Mouse (Mus musculus): ENCODE data around the gene Osbpl3. TPM values are rescaled to one million over a fixed set of nuclear protein-coding genes. Genes with fewer than 3 reads are reported as not detected.

Gene Osbpl3
- polyA plus RNA-seq, 1 experiment from 2014 or later: 6.4 TPM

DNA sequence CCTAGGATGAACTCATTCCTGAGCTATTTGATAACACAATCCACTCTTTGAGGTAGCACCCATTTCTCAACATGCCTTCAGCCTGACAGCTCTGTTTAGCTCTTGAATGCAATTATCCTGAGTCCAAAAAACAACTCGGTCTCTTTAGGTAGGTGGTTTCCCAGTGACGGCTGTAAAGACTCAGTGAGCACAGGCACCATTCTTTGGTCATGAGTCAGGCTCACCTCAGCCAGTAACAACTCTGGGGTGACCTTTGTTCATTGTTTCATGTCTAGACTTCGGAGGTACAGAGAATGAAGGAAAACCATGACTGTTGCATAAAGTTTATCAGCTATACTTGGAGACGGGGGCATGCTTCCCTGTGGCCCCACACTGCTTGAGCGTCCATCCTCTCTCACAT, 65.7 kb downstream of the Osbpl3 start:
- 51% methylated on average over 5 of the region's 5 CpGs for WGBS
- Histone ChIP-seq H3K27me3 (ENCODE audit: control insufficient read depth, insufficient read depth, low read depth, low read length) (no peaks in the 10 kb centered on the region), H3K4me3 (ENCODE audit: low read length) (no peak overlapping the region), H3K9me3 (ENCODE audit: control insufficient read depth, low read length) (no peaks in the 10 kb centered on the region), H3K4me2 (ENCODE audit: low read depth, low read length) (no peak overlapping the region), H3K9ac (ENCODE audit: low read length) (no peak overlapping the region), H3K27ac (ENCODE audit: low read length) (no peak overlapping the region), H3K4me1 (replicated peaks; ENCODE audit: control insufficient read depth, insufficient read depth, low read length) (no peaks in the 10 kb centered on the region), H3K36me3 (ENCODE audit: control insufficient read depth, insufficient read depth, low read length) (no peaks in the 10 kb centered on the region)
- ATAC-seq (ENCODE audit: low read depth): no peak

- 37% methylated on average over 5 of the region's 5 CpGs for WGBS
- no peak overlapping the region for H3K4me3 ChIP-seq (ENCODE audit: low read length)
- no peaks in the 10 kb centered on the region for H3K4me1 ChIP-seq (replicated peaks; ENCODE audit: control insufficient read depth, insufficient read depth, low read length)
- no peak for ATAC-seq (ENCODE audit: low read depth)
- H3K36me3 ChIP-seq (ENCODE audit: control insufficient read depth, insufficient read depth, low read length): no peaks in the 10 kb centered on the region
- H3K9me3 ChIP-seq (ENCODE audit: control insufficient read depth, low read length): no peaks in the 10 kb centered on the region
- H3K4me2 ChIP-seq (ENCODE audit: low read depth, low read length): no peak overlapping the region
- no peak overlapping the region for H3K27ac ChIP-seq (ENCODE audit: low read length)
- no peaks in the 10 kb centered on the region for H3K27me3 ChIP-seq (ENCODE audit: control insufficient read depth, insufficient read depth, low read depth, low read length)
- H3K9ac ChIP-seq (ENCODE audit: low read length): no peak overlapping the region
These were observed 68.4 kb downstream of the Osbpl3 start for GRCm38 (mm10) chr6:50387629-50388028.

DNA sequence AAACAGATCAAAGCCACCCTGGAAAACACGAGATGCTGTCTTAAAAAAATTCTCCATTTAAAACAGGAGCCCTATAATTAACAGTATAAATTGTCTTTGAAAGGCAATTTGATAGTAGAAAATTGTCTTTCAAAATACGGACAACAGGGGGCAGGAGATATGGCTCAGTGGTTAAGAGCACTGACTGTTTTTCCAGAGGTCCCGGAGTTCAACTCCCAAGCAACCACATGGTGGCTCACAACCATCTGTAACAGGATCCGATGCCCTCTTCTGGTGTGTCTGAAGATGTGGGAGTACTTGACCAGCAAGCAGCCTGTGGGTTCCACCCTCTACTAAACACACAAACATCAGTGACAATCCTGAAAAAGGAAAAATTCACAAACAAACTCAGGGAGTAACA, 69.5 kb downstream of the Osbpl3 start:
- peaks cover 7% of the 10 kb centered on the region; the same call in 1 of the 2 replicates for H3K4me1 ChIP-seq (replicated peaks; ENCODE audit: control insufficient read depth, insufficient read depth, low read length)
- 83% methylated on average over 4 of the region's 4 CpGs for WGBS
- H3K4me2 ChIP-seq (ENCODE audit: low read depth, low read length): no peak overlapping the region
- H3K4me3 ChIP-seq (ENCODE audit: low read length): no peak overlapping the region
- H3K36me3 ChIP-seq (ENCODE audit: control insufficient read depth, insufficient read depth, low read length): no peaks in the 10 kb centered on the region
- H3K27me3 ChIP-seq (ENCODE audit: control insufficient read depth, insufficient read depth, low read depth, low read length): no peaks in the 10 kb centered on the region
- ATAC-seq (ENCODE audit: low read depth): no peak
- no peaks in the 10 kb centered on the region for H3K9me3 ChIP-seq (ENCODE audit: control insufficient read depth, low read length)
- H3K9ac ChIP-seq (ENCODE audit: low read length): no peak overlapping the region
- H3K27ac ChIP-seq (ENCODE audit: low read length): no peak overlapping the region

- WGBS: 84% methylated on average over 8 of the region's 8 CpGs
- ATAC-seq (ENCODE audit: low read depth): no peak
- Histone ChIP-seq H3K36me3 (ENCODE audit: control insufficient read depth, insufficient read depth, low read length) (no peaks in the 10 kb centered on the region), H3K4me2 (ENCODE audit: low read depth, low read length) (no peak overlapping the region), H3K9me3 (ENCODE audit: control insufficient read depth, low read length) (no peaks in the 10 kb centered on the region), H3K4me1 (replicated peaks; ENCODE audit: control insufficient read depth, insufficient read depth, low read length) (peaks cover 11% of the 10 kb centered on the region; the same call in 1 of the 2 replicates), H3K9ac (ENCODE audit: low read length) (no peak overlapping the region), H3K27me3 (ENCODE audit: control insufficient read depth, insufficient read depth, low read depth, low read length) (no peaks in the 10 kb centered on the region), H3K4me3 (ENCODE audit: low read length) (no peak overlapping the region), H3K27ac (ENCODE audit: low read length) (no peak overlapping the region)
These were observed 70.5 kb downstream of the Osbpl3 start for GRCm38 (mm10) chr6:50385451-50386013.

GRCm38 (mm10) chr6:50382711-50383110, 73.3 kb downstream of the Osbpl3 start:
- H3K27ac ChIP-seq (ENCODE audit: low read length): no peak overlapping the region
- no peak for ATAC-seq (ENCODE audit: low read depth)
- H3K4me1 ChIP-seq (replicated peaks; ENCODE audit: control insufficient read depth, insufficient read depth, low read length): peaks cover 11% of the 10 kb centered on the region; the same call in 1 of the 2 replicates
- no peaks in the 10 kb centered on the region for H3K36me3 ChIP-seq (ENCODE audit: control insufficient read depth, insufficient read depth, low read length)
- no peaks in the 10 kb centered on the region for H3K27me3 ChIP-seq (ENCODE audit: control insufficient read depth, insufficient read depth, low read depth, low read length)
- no peak overlapping the region for H3K4me2 ChIP-seq (ENCODE audit: low read depth, low read length)
- WGBS: 78% methylated on average over 7 of the region's 7 CpGs
- no peak overlapping the region for H3K9ac ChIP-seq (ENCODE audit: low read length)
- no peaks in the 10 kb centered on the region for H3K9me3 ChIP-seq (ENCODE audit: control insufficient read depth, low read length)
- H3K4me3 ChIP-seq (ENCODE audit: low read length): no peak overlapping the region

- Histone ChIP-seq H3K4me1 (replicated peaks; ENCODE audit: control insufficient read depth, insufficient read depth, low read length) (peaks cover 11% of the 10 kb centered on the region; the same call in 1 of the 2 replicates), H3K27me3 (ENCODE audit: control insufficient read depth, insufficient read depth, low read depth, low read length) (no peaks in the 10 kb centered on the region), H3K36me3 (ENCODE audit: control insufficient read depth, insufficient read depth, low read length) (no peaks in the 10 kb centered on the region), H3K27ac (ENCODE audit: low read length) (peak overlapping the region; percentile 78; the same call in 1 of the 2 replicates), H3K9me3 (ENCODE audit: control insufficient read depth, low read length) (no peaks in the 10 kb centered on the region), H3K9ac (ENCODE audit: low read length) (no peak overlapping the region), H3K4me2 (ENCODE audit: low read depth, low read length) (peak overlapping the region; percentile 54), H3K4me3 (ENCODE audit: low read length) (peak overlapping the region; percentile 38)
- WGBS: 43% methylated on average over 8 of the region's 8 CpGs
- no peak for ATAC-seq (ENCODE audit: low read depth)
These were observed 73.8 kb downstream of the Osbpl3 start for GRCm38 (mm10) chr6:50382196-50382595.

DNA sequence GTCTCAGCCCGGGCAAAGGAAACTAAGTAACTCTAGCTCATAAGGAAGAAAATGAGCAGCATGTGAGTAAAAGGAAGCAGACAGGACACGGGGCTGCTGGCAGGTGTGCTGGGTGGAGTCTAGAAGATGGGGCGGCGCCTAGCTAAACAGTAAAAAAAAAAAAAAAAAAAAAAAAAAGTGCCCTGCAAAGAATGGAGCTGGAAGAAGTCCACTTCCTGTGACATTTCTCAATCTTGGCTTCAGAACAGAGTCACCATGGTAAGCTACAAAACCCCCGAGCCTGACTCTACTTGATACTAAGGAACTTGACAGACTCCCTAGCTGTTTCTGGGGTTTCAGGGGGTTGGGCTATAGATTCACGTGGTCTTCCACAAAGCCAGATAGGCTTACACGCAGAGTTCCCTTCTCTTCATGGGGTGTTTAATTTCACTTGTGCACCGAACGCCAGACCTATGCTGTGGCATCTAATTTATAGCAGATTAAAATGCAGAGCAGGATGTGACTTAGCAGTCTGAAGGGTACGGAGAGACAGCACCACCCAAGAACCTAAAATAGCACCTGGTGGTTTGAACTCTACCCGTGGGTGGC, 74.4 kb downstream of the Osbpl3 start:
- H3K4me1 ChIP-seq (replicated peaks; ENCODE audit: control insufficient read depth, insufficient read depth, low read length): peaks cover 11% of the 10 kb centered on the region; the same call in 1 of the 2 replicates
- no peaks in the 10 kb centered on the region for H3K27me3 ChIP-seq (ENCODE audit: control insufficient read depth, insufficient read depth, low read depth, low read length)
- WGBS: 17% methylated on average over 11 of the region's 11 CpGs
- peak overlapping the region; percentile 38 for H3K4me3 ChIP-seq (ENCODE audit: low read length)
- ATAC-seq (ENCODE audit: low read depth): peak; percentile 75
- H3K27ac ChIP-seq (ENCODE audit: low read length): peak overlapping the region; percentile 78
- peak overlapping the region; percentile 49; the same call in 1 of the 2 replicates for H3K9ac ChIP-seq (ENCODE audit: low read length)
- H3K9me3 ChIP-seq (ENCODE audit: control insufficient read depth, low read length): no peaks in the 10 kb centered on the region; the same call in 1 of the 2 replicates
- peak overlapping the region; percentile 54 for H3K4me2 ChIP-seq (ENCODE audit: low read depth, low read length)
- H3K36me3 ChIP-seq (ENCODE audit: control insufficient read depth, insufficient read depth, low read length): no peaks in the 10 kb centered on the region

GRCm38 (mm10) chr6:50379740-50380139, 76.3 kb downstream of the Osbpl3 start:
- ATAC-seq (ENCODE audit: low read depth): no peak
- Histone ChIP-seq H3K4me1 (replicated peaks; ENCODE audit: control insufficient read depth, insufficient read depth, low read length) (peaks cover 11% of the 10 kb centered on the region; the same call in 1 of the 2 replicates), H3K36me3 (ENCODE audit: control insufficient read depth, insufficient read depth, low read length) (no peaks in the 10 kb centered on the region), H3K4me2 (ENCODE audit: low read depth, low read length) (no peak overlapping the region), H3K4me3 (ENCODE audit: low read length) (no peak overlapping the region), H3K9ac (ENCODE audit: low read length) (no peak overlapping the region), H3K27ac (ENCODE audit: low read length) (no peak overlapping the region), H3K27me3 (ENCODE audit: control insufficient read depth, insufficient read depth, low read depth, low read length) (no peaks in the 10 kb centered on the region), H3K9me3 (ENCODE audit: control insufficient read depth, low read length) (no peaks in the 10 kb centered on the region; the same call in 1 of the 2 replicates)
- WGBS: 90% methylated on average over 4 of the region's 4 CpGs

DNA sequence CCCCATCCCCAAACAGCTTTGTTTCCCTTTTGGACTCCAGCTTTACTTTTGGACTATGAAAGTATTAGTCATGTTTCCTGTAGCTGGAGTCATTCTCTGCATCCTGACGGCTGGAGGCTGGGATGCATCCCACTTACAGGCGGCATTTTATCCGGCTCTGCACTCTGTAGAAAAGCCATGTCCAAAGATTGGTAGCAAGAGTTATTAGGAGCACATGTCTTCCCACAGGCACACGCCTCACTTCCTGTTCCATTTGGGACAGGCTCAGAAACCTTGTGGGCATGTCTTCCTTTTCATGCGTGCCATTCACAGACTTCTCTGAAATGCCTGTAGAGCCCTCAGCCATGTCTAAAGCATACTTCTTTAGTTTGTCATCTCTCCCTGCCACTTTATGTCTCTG, 76.9 kb downstream of the Osbpl3 start:
- Histone ChIP-seq H3K9me3 (ENCODE audit: control insufficient read depth, low read length) (no peaks in the 10 kb centered on the region; the same call in 1 of the 2 replicates), H3K27ac (ENCODE audit: low read length) (no peak overlapping the region), H3K36me3 (ENCODE audit: control insufficient read depth, insufficient read depth, low read length) (no peaks in the 10 kb centered on the region), H3K4me1 (replicated peaks; ENCODE audit: control insufficient read depth, insufficient read depth, low read length) (peaks cover 11% of the 10 kb centered on the region; the same call in 1 of the 2 replicates), H3K27me3 (ENCODE audit: control insufficient read depth, insufficient read depth, low read depth, low read length) (no peaks in the 10 kb centered on the region), H3K9ac (ENCODE audit: low read length) (no peak overlapping the region), H3K4me3 (ENCODE audit: low read length) (no peak overlapping the region), H3K4me2 (ENCODE audit: low read depth, low read length) (no peak overlapping the region)
- 66% methylated on average over 5 of the region's 5 CpGs for WGBS
- ATAC-seq (ENCODE audit: low read depth): no peak
